Mouse (Mus musculus): ENCODE measurements around the gene Ptprk.

Gene Ptprk

DNA sequence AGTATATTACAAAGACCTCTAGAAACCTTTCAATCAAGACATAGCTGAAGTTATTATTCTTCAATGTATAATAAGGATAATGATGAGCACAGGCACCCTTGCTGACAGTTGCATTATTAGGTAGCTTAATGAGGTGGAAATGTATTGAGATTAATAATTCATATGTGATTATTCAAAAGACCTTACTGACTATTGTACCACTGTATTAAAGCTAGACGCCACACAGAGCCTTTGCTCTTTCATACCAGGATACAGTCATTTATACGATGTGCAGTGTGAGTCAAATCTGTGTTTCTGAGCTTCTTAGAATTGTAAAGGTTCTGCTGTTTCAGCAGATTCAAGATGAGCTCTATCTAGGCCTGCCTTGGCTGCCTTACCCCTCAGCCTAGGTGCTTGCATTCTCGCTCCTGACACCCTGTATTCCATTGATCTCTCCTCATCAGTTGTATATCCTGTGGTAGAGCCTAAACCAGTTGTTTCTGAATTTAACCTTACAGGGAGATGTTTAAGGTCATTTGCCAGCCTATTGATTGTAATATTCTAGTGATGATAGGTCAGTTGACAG lies 489.6 kb downstream of the Ptprk start:
- DNase-seq: no peak

- no peak for DNase-seq
Measured at GRCm38 (mm10) chr10:28566378-28566777, 491.8 kb downstream of the Ptprk start.

DNA sequence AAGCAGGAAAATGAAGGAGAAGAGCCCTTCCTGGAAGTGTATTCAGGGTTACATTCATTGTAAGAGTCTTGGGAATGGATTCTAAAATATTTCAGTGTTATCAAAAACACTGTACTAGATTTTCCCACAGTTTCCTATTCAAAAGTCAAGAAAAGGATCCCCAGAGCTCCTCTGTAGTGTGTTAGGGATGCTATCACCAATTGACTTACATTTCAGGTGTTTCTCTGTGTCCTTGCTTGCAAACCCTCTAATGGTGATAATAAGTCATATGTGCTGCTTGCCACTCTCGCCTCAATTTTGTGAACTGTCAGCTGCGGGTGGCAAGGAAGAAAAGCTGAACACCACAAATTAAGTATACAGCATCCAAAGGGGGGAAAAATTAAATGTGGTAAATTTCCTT lies 492.2 kb downstream of the Ptprk start:
- DNase-seq: no peak

DNA sequence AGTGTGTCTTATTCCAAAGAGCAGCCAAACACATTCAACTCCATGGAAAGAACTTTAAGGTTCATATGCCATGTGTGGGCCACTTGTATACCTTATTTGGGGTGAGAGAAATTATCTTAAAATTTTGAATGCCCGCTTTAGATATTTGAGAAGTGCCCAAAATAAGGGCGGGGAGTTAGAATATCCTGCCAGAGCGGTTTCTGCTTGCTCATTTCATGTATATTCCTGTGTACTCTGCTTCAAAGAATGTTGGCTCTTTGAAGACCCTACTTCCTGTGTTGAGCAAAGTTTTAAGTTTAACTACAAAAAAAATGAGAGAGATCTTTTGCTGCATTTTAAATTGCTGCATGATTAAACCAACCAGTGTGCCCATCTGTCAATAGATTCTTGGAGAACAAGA lies 492.8 kb downstream of the Ptprk start:
- DNase-seq: no peak

DNA sequence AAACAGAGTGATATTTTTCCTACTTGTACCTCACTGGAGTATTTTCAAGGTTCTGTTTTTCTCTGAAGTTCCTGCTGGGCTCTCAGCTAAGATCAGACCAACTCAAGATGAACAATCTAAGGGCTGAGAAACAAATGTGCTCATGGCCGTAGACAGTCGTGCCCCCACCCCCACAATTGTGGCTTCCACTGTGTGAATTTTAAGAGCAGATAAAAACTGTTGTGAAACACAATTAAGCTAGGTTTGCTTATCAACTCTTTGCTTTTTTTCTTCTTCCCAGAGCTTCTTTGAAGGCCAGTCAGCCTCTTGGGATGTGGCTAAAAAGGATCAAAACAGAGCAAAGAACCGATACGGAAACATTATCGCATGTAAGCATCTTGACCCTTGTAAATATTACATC lies 493.4 kb downstream of the Ptprk start:
- DNase-seq: no peak

DNA sequence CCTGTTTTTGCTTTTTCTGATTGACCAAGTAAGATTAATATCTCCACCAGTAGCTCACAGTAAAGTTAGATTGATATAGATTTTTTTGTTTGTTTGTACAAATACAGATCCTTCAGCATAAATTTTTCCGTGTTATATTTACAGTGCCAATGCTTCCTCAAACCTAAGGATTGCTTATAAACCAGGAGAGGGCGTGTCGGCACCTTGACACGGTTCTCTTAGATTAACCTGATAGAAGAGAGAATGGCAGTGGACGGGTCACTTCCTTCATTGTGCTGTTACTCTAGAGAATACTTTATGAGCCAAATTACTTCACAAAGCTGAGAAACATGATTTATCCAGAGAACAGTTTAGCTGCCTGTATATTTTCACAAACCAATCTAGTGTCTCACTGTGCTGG lies 505.0 kb downstream of the Ptprk start:
- no peak for DNase-seq

GRCm38 (mm10) chr10:28586565-28587138 lies 512.0 kb downstream of the Ptprk start:
- no peak for DNase-seq

- DNase-seq: no peak
Measured at GRCm38 (mm10) chr10:28588401-28588800, 513.8 kb downstream of the Ptprk start.

GRCm38 (mm10) chr10:28590822-28591221 lies 516.2 kb downstream of the Ptprk start:
- no peak for DNase-seq

GRCm38 (mm10) chr10:28593566-28594292 lies 519.1 kb downstream of the Ptprk start:
- no peak for DNase-seq

GRCm38 (mm10) chr10:28596897-28597296 lies 522.3 kb downstream of the Ptprk start:
- no peak for DNase-seq

- no peak for DNase-seq
Measured at GRCm38 (mm10) chr10:28609136-28609535, 534.5 kb downstream of the Ptprk start.

DNA sequence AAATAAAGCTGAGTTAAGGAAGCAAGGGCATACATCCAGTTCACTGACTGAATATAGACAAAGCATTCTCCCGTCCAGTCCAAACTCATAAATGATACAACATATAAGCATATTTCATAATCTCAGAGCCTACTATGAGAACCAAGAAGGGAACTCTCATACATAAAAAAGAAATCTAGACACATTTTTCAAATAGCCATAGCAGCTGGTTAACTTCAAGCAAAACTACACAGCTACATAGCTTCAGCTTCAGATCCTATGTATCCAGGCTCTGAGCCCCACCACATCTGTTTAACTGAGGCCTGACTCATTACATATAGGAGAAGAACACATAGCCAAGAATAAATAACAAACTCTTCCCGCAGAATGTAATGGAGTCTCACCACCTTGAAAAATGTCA lies 539.8 kb downstream of the Ptprk start:
- no peak for DNase-seq

GRCm38 (mm10) chr10:28617203-28617602 lies 542.6 kb downstream of the Ptprk start:
- DNase-seq: no peak

DNA sequence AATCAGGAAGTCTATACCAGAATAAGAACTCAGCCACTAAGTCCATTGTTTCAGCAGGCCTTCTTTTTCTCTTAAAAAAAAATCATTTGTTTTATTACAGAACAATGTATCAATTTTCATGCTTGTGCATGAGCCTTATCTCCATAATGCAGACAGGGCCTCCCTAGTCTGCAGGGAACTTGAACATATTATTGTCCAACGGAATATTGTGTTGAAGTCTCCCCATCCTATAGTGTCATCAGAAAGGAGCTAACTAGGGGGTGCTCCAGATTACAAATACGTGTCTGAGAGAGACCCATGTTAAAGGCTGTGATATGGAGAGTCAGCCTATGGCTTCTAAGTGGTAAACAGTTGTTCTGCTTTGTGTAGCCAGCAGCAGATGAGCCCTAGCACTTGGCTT lies 543.4 kb downstream of the Ptprk start:
- no peak for DNase-seq

GRCm38 (mm10) chr10:28619415-28619814 lies 544.8 kb downstream of the Ptprk start:
- no peak for DNase-seq

- DNase-seq: no peak
Measured at GRCm38 (mm10) chr10:28636096-28636495, 561.5 kb downstream of the Ptprk start.

- no peak for DNase-seq
Measured at GRCm38 (mm10) chr10:28641887-28642286, 567.3 kb downstream of the Ptprk start.

All from kidney, postnatal 10 days (tissue).